Mouse (Mus musculus) heart, adult 2 months (tissue): ENCODE results near the gene Trim2. TPM values are rescaled to one million over a fixed set of nuclear protein-coding genes. Genes with fewer than 3 reads are reported as not detected.

Source experiments
- DNase-seq, 2 experiments: peaks; one replicate each; pipeline ENCODE4 v3.0.0; 2021
- H3K27ac ChIP-seq: fragments of 200-600 bp; 2 replicates; pipeline ENCODE4 v1.8.1; 2022
- H3K27me3 ChIP-seq: fragments of 200-500 bp; 2 replicates; pipeline ENCODE4 v1.6.1; 2012; ENCODE audit warnings: mild to moderate bottlenecking, low read length, inconsistent platforms, mixed read lengths; ENCODE audit not compliant: control insufficient read depth, insufficient read depth
- H3K36me3 ChIP-seq: fragments of 200-500 bp; 2 replicates; pipeline ENCODE4 v1.6.1; 2012; ENCODE audit warnings: low read length, inconsistent platforms; ENCODE audit not compliant: control insufficient read depth, insufficient read depth
- H3K4me1 ChIP-seq: fragments of 200-500 bp; 2 replicates; pipeline ENCODE4 v1.6.1; 2011; ENCODE audit warnings: low read length; ENCODE audit not compliant: control insufficient read depth, insufficient read depth
- H3K4me3 ChIP-seq: fragments of 200-600 bp; 2 replicates; pipeline ENCODE4 v1.8.1; 2022
- H3K79me2 ChIP-seq: fragments of 200-500 bp; replicated peaks from 2 replicates; pipeline ENCODE4 v1.6.1; 2012; ENCODE audit warnings: mild to moderate bottlenecking, inconsistent platforms, low read length, moderate library complexity, mixed read lengths; ENCODE audit not compliant: control insufficient read depth, insufficient read depth
- H3K9ac ChIP-seq: fragments of 200-500 bp; 2 replicates; pipeline ENCODE4 v1.6.1; 2012; ENCODE audit warnings: low read depth, mild to moderate bottlenecking, control low read depth, inconsistent platforms, low read length, mixed read lengths
- CTCF ChIP-seq: fragments of 200-600 bp; IDR thresholded peaks from 2 replicates; pipeline ENCODE4 v1.8.1; 2022; ENCODE audit warnings: antibody characterized with exemption, mild to moderate bottlenecking, moderate library complexity
- EP300 ChIP-seq: fragments of 200-500 bp; IDR thresholded peaks from 2 replicates; pipeline ENCODE4 v1.6.1; 2011; ENCODE audit warnings: low read depth, low read length, control low read depth; ENCODE audit not compliant: insufficient read depth
- POLR2A ChIP-seq: fragments of 200-500 bp; IDR thresholded peaks from 2 replicates; pipeline ENCODE4 v1.6.1; 2011; ENCODE audit warnings: mild to moderate bottlenecking, low read depth, low read length, control low read depth; ENCODE audit not compliant: insufficient read depth
- WGBS: fragments of 180-500 bp; shearing (Covaris S2); methylation state at CpG from one replicate; pipeline ENCODE4 v1.1.7; 2018; 5-methylcytosine and 5-hydroxymethylcytosine counted together
- intact Hi-C: fragments of 180-260 bp; cut with DNase I; formaldehyde crosslinking; loops from one replicate; pipeline ENCODE4 v1.15.1; 2025
- polyA plus RNA-seq: library from polyadenylated mRNA; depleted of rRNA; stranded (reverse); fragments of >200 nt; gene quantifications from 2 replicates; pipeline ENCODE4 v1.2.3, GENCODE M21; 2012
- total RNA-seq, 2 experiments: library from RNA; stranded (reverse); gene quantifications; 2 replicates each; pipeline ENCODE4 v1.2.3; 2021

Gene Trim2
- total and polyA plus RNA-seq, 3 experiments, result 4.7 to 5.7 (median 5.2) TPM

DNA sequence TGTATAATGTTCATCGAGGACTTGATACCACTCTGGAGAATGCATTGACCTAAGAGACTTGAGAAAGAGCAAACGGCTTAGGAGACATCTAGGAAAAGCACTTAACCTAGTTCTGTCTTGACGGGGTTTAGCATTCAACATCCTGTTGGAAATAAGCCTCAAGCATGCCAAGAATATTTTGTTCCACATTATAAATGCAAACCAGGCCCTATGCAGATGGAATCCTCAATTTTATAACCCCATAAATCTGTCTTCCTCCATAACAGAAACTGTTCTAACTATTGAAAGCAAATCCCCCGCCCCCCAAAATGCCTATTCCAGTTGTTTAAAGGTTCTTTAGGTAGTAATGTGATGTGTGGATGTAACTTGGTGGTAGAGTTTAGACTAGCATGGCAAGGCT is 55.0 kb downstream of the Trim2 start:
- intact Hi-C loops, result no loop called here
- H3K36me3 ChIP-seq, result no peaks in the 10 kb centered on the region
- no peak overlapping the region for H3K4me3 ChIP-seq
- no peak overlapping the region for H3K9ac ChIP-seq
- no peaks in the 10 kb centered on the region for H3K27me3 ChIP-seq
- no peak for DNase-seq
- H3K79me2 ChIP-seq, result no peaks in the 10 kb centered on the region
- H3K27ac ChIP-seq, result no peak overlapping the region
- TF ChIP-seq EP300, result no peak
- TF ChIP-seq CTCF, result no peak
- TF ChIP-seq POLR2A, result no peak
- H3K4me1 ChIP-seq, result no peaks in the 10 kb centered on the region
- 67% methylated on average over 4 of the region's 4 CpGs for WGBS

DNA sequence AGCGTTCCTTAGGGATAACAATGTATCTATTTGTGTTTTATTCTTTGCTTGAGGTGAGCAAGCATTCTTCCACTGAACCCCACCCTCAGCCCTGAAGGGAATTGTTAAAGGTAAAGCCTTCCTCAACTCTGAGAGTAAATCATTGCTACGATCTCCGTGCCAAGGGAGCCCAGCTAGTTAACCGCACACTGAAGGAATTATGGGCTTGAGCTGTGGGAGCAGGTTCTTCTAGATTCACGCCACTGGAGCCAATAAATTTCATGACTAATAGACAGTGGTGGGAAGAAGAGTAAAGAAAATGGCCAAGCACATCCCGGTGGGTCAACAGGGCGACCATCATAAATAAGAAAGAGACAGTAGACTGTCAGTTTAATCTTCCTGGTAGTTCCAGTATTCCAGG is 56.4 kb downstream of the Trim2 start:
- TF ChIP-seq CTCF (no peak), EP300 (no peak), POLR2A (no peak)
- Histone ChIP-seq H3K4me1 (no peaks in the 10 kb centered on the region), H3K9ac (no peak overlapping the region), H3K4me3 (no peak overlapping the region), H3K27me3 (no peaks in the 10 kb centered on the region), H3K79me2 (no peaks in the 10 kb centered on the region), H3K27ac (no peak overlapping the region), H3K36me3 (no peaks in the 10 kb centered on the region)
- WGBS, result 92% methylated on average over 7 of the region's 7 CpGs
- DNase-seq, result no peak
- intact Hi-C loops, result no loop called here

GRCm38 (mm10) chr3:84247789-84248188 is 58.9 kb downstream of the Trim2 start:
- H3K4me3 ChIP-seq, result no peak overlapping the region
- TF ChIP-seq CTCF (no peak), POLR2A (no peak), EP300 (no peak)
- no peak for DNase-seq
- H3K27me3 ChIP-seq, result no peaks in the 10 kb centered on the region
- H3K9ac ChIP-seq, result no peak overlapping the region
- intact Hi-C loops, result loop anchor here (2.0 kb wide), 1 partner anchor 43 kb away; no protein-coding TSS in a partner anchor
- no peaks in the 10 kb centered on the region for H3K79me2 ChIP-seq
- no peaks in the 10 kb centered on the region for H3K36me3 ChIP-seq
- WGBS, result 40% methylated on average over 8 of the region's 8 CpGs
- H3K27ac ChIP-seq, result no peak overlapping the region
- H3K4me1 ChIP-seq, result no peaks in the 10 kb centered on the region; the same call in 1 of the 2 replicates

DNA sequence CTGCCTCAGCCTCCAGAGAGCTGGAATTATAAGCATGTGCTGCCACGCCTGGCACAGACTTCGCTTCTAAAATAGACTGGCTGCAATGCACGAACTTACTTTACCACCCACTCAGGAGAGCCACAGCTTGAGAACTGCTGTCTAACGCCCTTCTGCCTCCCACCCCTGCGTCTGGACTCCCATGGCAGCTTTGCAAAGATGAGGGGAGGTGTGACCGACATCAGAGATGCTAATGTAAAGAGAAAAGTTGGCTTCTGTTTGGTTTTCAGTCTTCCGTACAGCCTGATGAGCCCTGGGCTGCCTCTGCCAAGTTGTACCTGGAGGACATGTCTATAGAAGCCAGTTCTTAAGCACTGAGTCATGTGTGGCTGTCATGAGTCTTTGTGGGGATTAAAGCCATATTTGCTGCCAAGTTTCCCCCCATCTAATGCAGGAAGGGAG is 60.2 kb downstream of the Trim2 start:
- H3K79me2 ChIP-seq, result no peaks in the 10 kb centered on the region
- WGBS, result 86% methylated on average over 7 of the region's 7 CpGs
- no peaks in the 10 kb centered on the region for H3K36me3 ChIP-seq
- TF ChIP-seq CTCF (no peak), POLR2A (no peak), EP300 (no peak)
- DNase-seq, result no peak
- H3K27me3 ChIP-seq, result no peaks in the 10 kb centered on the region
- intact Hi-C loops, result no loop called here
- no peak overlapping the region for H3K4me3 ChIP-seq
- no peak overlapping the region for H3K27ac ChIP-seq
- H3K9ac ChIP-seq, result no peak overlapping the region
- no peaks in the 10 kb centered on the region; the same call in 1 of the 2 replicates for H3K4me1 ChIP-seq

GRCm38 (mm10) chr3:84243116-84243515 is 63.6 kb downstream of the Trim2 start:
- H3K9ac ChIP-seq, result no peak overlapping the region
- 47% methylated on average over 3 of the region's 3 CpGs for WGBS
- H3K36me3 ChIP-seq, result no peaks in the 10 kb centered on the region
- no peaks in the 10 kb centered on the region for H3K27me3 ChIP-seq
- DNase-seq, result no peak
- no peaks in the 10 kb centered on the region for H3K79me2 ChIP-seq
- intact Hi-C loops, result no loop called here
- TF ChIP-seq CTCF (no peak), POLR2A (no peak)
- H3K4me1 ChIP-seq, result no peaks in the 10 kb centered on the region; the same call in 1 of the 2 replicates
- no peak overlapping the region for H3K27ac ChIP-seq
- no peak overlapping the region for H3K4me3 ChIP-seq

DNA sequence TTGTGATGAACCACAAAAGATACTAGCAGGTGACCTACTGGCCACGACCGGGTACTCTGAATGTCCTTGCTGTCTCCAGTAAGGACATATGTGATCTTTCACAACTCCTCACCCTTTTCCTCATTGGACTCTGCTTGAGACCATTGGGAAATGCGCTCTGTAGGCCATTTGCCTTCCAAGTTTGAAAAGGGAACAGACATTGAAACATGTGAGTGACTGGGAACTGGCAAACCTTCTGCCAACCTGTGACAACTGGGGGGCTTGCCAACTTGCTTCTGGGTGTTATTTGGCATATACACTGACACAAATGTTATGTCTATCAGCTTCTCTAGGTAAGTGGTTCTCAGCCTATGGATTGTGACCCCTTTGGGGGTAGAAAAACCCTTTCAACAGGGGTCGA is 64.2 kb downstream of the Trim2 start:
- intact Hi-C loops, result no loop called here
- no peaks in the 10 kb centered on the region for H3K36me3 ChIP-seq
- H3K9ac ChIP-seq, result no peak overlapping the region
- no peaks in the 10 kb centered on the region; the same call in 1 of the 2 replicates for H3K4me1 ChIP-seq
- 74% methylated on average over 4 of the region's 4 CpGs for WGBS
- H3K27ac ChIP-seq, result no peak overlapping the region
- H3K4me3 ChIP-seq, result no peak overlapping the region
- H3K27me3 ChIP-seq, result no peaks in the 10 kb centered on the region
- peak in 1 of 2 experiments; percentile 17 for DNase-seq
- TF ChIP-seq CTCF (no peak), EP300 (no peak), POLR2A (no peak)
- no peaks in the 10 kb centered on the region for H3K79me2 ChIP-seq
